Mouse (Mus musculus): ENCODE data around the gene Npc2. TPM values are rescaled to one million over a fixed set of nuclear protein-coding genes. Genes with fewer than 3 reads are reported as not detected.

The Npc2 gene
- polyA plus RNA-seq, 1 experiment from 2014 or later: 105 TPM

GRCm38 (mm10) chr12:84806726-84807125 is 33.8 kb upstream of the Npc2 start:
- in situ Hi-C loops (cut with MboI; ENCODE audit: low pct_unique_long_range_greater_than_20kb): no loop called here
- DNase-seq (ENCODE audit: low read depth, low spot score) (no peak), ATAC-seq (no peak)
- no peak for TF ChIP-seq CTCF (IDR thresholded peaks at IDR 0.05)
- ChIA-PET CTCF (interaction anchor here (1.5 kb wide), 1 partner anchor 70 kb away, joined by 4 read pairs; the partner anchor contains the start of gene Ltbp2), POLR2A (no interaction called here)
- H3K27me3 ChIP-seq: no peaks in the 10 kb centered on the region

GRCm38 (mm10) chr12:84806010-84806409 is 33.1 kb upstream of the Npc2 start:
- DNase-seq (ENCODE audit: low read depth, low spot score): no peak
- no peak for TF ChIP-seq CTCF (IDR thresholded peaks at IDR 0.05)
- ChIA-PET CTCF (interaction anchor here (1.5 kb wide), 1 partner anchor 70 kb away, joined by 4 read pairs; the partner anchor contains the start of gene Ltbp2), POLR2A (no interaction called here)
- ATAC-seq: no peak
- no peaks in the 10 kb centered on the region for H3K27me3 ChIP-seq
- in situ Hi-C loops (cut with MboI; ENCODE audit: low pct_unique_long_range_greater_than_20kb): no loop called here

DNA sequence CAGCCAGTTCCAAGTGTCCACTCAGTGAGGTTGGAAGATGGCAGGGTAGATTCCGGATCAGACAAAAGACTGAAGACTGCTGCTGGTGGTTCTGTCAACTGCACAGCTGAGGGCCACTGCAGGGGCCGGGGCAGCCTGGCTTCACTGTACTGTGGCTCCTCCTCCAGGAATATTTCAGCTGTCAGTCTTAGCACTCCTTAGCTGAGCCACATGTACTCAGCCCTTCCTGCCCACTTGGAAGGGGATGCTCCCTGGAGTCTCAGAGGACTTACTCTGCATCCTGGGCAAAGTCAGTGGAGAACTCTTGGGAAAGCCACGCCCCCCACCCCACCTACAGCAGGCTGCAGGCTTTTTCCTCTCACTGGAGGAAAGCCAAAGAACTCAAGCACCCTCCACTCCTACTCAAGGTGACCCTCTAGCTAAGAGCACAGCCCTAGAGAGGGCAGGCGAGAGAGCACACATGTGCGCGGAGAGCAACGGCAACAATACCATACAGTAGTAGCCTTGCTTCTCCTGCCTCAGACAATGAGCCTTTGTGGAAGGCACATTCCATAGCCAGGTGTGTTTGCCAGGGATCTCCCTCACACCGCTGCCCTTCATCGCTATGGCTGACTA is 32.4 kb upstream of the Npc2 start:
- DNase-seq (ENCODE audit: low read depth, low spot score): no peak
- POLR2A ChIA-PET: no interaction called here
- CTCF ChIA-PET: interaction anchor here (0.9 kb wide), 1 partner anchor 11 kb away, joined by 3 read pairs; no protein-coding TSS in a partner anchor
- no peak for TF ChIP-seq CTCF (IDR thresholded peaks at IDR 0.05)
- no peak for ATAC-seq
- H3K27me3 ChIP-seq: no peaks in the 10 kb centered on the region
- in situ Hi-C loops (cut with MboI; ENCODE audit: low pct_unique_long_range_greater_than_20kb): no loop called here

GRCm38 (mm10) chr12:84802625-84803024 is 29.7 kb upstream of the Npc2 start:
- no peaks in the 10 kb centered on the region for H3K27me3 ChIP-seq
- in situ Hi-C loops (cut with MboI; ENCODE audit: low pct_unique_long_range_greater_than_20kb): no loop called here
- no peak for DNase-seq (ENCODE audit: low read depth, low spot score)
- ChIA-PET CTCF (no interaction called here), POLR2A (no interaction called here)
- TF ChIP-seq CTCF (IDR thresholded peaks at IDR 0.05): no peak
- no peak for ATAC-seq

DNA sequence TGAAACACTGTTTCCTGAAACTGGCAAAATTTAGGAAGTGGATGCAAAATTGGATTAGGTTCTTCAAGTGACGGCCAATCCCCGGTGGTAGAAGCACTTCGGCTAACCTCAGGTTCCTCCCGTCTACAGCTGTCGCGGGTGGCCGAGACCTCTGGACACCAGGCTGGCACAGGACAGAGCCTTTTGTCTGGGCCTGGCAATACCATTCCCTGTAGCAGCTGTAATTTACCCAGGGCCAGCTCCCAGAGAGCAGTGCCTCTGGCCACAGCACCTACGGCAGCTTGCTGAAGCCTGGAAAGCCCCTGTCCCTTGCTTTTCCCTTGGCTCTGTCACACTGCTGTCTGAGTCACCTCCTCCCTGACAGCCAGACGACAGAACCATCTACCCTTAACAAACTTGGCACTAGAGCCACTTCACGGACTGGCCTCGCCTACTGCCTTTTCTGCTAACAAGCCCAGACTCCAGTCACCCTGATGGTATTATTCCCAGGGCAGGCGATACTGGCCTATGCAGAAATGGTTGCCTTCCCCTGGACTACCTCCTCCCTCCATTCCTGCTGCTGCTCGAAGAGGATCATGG is 28.7 kb upstream of the Npc2 start:
- ATAC-seq (no peak), DNase-seq (ENCODE audit: low read depth, low spot score) (no peak)
- CTCF ChIA-PET: no interaction called here
- in situ Hi-C loops (cut with MboI; ENCODE audit: low pct_unique_long_range_greater_than_20kb): no loop called here
- POLR2A ChIA-PET: no interaction called here
- no peaks in the 10 kb centered on the region for H3K27me3 ChIP-seq
- no peak for TF ChIP-seq CTCF (IDR thresholded peaks at IDR 0.05)

DNA sequence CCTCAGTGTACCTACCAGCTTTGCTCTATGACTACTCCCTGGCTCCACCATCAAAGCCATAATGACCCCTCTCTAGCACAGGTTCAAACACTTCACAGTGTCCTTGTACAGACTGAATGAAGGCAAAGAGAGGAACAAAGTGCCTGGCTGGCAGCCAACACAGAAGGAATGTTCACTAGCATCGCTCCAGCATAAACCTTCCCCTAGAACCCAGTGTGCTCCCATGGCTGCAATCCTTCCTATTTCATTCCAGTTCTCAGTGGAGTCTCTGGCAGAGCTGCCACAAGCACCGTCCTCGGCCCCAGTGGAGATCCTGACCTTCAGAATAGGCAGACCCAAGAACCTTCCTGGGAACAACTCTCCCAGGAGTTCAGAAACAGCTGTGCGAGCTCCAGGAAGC is 27.5 kb upstream of the Npc2 start:
- DNase-seq (ENCODE audit: low read depth, low spot score) (no peak), ATAC-seq (no peak)
- in situ Hi-C loops (cut with MboI; ENCODE audit: low pct_unique_long_range_greater_than_20kb): no loop called here
- no peak for TF ChIP-seq CTCF (IDR thresholded peaks at IDR 0.05)
- no peaks in the 10 kb centered on the region for H3K27me3 ChIP-seq
- POLR2A ChIA-PET: no interaction called here
- CTCF ChIA-PET: no interaction called here

- TF ChIP-seq CTCF (IDR thresholded peaks at IDR 0.05): no peak
- in situ Hi-C loops (cut with MboI; ENCODE audit: low pct_unique_long_range_greater_than_20kb): no loop called here
- DNase-seq (ENCODE audit: low read depth, low spot score) (no peak), ATAC-seq (no peak)
- no peaks in the 10 kb centered on the region for H3K27me3 ChIP-seq
- ChIA-PET POLR2A (no interaction called here), CTCF (interaction anchor here (0.9 kb wide), 1 partner anchor 77 kb away, joined by 4 read pairs; the partner anchor contains the start of gene Ltbp2)
Observed at GRCm38 (mm10) chr12:84799086-84799485, 26.1 kb upstream of the Npc2 start.

DNA sequence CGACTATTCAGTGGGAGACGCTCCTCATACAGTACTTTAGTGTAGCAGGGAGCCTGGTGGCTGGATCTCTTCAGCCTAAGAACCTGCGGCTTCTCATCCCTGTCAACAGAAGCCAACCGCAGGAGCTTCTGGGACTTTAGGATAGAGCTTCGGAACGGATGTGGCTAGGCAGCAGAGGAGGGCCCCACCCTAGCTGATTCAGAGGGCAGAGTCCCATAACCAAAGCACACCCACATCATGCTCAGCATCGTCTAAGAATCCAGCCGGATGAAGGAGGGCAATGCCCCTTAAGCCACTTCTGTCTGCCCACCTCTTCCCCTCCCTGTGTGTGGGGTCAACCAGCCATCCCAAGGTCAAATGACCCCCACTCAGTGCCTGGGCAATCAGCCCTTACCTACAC is 21.7 kb upstream of the Npc2 start:
- ChIA-PET POLR2A (no interaction called here), CTCF (interaction anchor here (0.8 kb wide), 1 partner anchor 10 kb away, joined by 3 read pairs; no protein-coding TSS in a partner anchor)
- DNase-seq (ENCODE audit: low read depth, low spot score) (no peak), ATAC-seq (no peak)
- in situ Hi-C loops (cut with MboI; ENCODE audit: low pct_unique_long_range_greater_than_20kb): no loop called here
- TF ChIP-seq CTCF (IDR thresholded peaks at IDR 0.05): no peak
- H3K27me3 ChIP-seq: no peaks in the 10 kb centered on the region

DNA sequence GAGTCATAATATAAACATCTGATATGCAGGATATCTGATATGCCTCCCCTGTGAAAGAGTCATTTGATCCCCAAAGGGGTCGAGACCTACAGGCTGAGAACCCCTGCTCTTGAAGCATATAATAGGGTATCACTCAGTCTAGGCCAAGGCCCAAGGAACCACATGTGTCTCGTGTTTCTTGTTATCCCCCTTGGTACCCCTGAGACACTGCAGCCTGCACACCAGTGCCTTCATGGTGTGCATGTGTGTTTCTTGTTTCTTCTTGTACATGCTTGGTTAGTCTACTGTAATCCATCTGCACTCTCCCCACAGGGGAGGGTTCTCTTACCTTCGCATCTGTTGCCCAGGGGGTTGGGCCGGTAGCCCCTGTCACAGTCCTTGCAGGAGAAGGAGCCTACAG is 19.7 kb upstream of the Npc2 start:
- no peak for TF ChIP-seq CTCF (IDR thresholded peaks at IDR 0.05)
- ChIA-PET CTCF (no interaction called here), POLR2A (no interaction called here)
- H3K27me3 ChIP-seq: no peaks in the 10 kb centered on the region
- in situ Hi-C loops (cut with MboI; ENCODE audit: low pct_unique_long_range_greater_than_20kb): no loop called here
- DNase-seq (ENCODE audit: low read depth, low spot score): no peak
- no peak for ATAC-seq

GRCm38 (mm10) chr12:84790853-84791252 is 17.9 kb upstream of the Npc2 start:
- no peaks in the 10 kb centered on the region for H3K27me3 ChIP-seq
- no peak for ATAC-seq
- in situ Hi-C loops (cut with MboI; ENCODE audit: low pct_unique_long_range_greater_than_20kb): no loop called here
- POLR2A ChIA-PET: no interaction called here
- CTCF ChIA-PET: no interaction called here
- TF ChIP-seq CTCF (IDR thresholded peaks at IDR 0.05): no peak
- no peak for DNase-seq (ENCODE audit: low read depth, low spot score)

DNA sequence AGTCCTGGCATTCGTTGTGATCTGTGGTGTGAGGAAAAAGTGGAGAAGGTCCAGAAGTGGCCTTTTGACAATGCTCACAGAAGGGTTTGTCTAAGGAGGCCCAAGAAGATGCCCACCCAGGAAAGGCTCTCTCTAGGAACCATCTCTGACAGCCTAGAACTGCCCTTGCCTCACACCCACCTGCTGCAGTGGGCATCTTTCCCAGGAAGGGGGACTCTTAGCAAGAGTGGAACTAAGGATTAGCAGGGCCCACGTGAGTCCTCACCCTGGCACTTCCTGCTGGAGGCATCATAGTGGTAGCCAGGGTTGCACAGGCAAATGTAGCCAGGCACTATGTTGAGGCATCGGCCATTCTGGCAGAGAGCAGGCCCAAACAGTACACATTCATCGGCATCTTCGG is 13.1 kb upstream of the Npc2 start:
- ATAC-seq (no peak), DNase-seq (ENCODE audit: low read depth, low spot score) (no peak)
- no peak for TF ChIP-seq CTCF (IDR thresholded peaks at IDR 0.05)
- CTCF ChIA-PET: no interaction called here
- no peaks in the 10 kb centered on the region for H3K27me3 ChIP-seq
- in situ Hi-C loops (cut with MboI; ENCODE audit: low pct_unique_long_range_greater_than_20kb): no loop called here
- POLR2A ChIA-PET: no interaction called here

Measured in Patski (cell line).